ENCODE assay signal across 35 mouse cellular contexts in the genomic region with DNA sequence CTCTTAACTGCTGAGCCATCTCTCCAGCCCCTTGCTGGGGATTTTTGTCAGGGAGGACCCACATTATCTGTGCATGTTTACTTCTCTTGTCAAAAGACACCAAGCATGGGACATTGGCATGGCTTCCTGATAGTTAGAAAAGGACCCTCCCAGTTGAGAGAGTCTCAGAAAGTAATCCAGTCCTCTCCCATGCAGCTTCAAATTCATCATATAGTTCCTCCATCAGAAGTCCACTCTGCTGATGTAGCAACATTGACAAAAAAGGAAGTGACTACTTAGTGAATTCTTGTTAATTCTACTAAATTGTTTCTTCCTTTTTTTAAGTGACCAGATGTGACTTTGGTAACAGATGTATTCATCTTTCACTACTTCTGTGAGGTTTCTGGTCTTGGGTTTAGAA. TPM values are rescaled to one million over a fixed set of nuclear protein-coding genes. Genes with fewer than 3 reads are reported as not detected.
DNase-seq lines count a peak whose midpoint lies in the region; ATAC-seq and TF ChIP-seq lines count a peak whose summit lies in the region.
"Had no signal": no experiment of that assay in that cellular context is flagged by ENCODE, and none has a peak within 500 bp of the region (broad histone marks: within the 10 kb centered on the region; RNA-seq: fewer than 3 reads in every experiment).

No protein-coding gene starts in this region.

- no peaks in the 10 kb centered on the region for H3K27me3 ChIP-seq in lung, postnatal 0 days (replicated peaks; ENCODE audit: insufficient read depth, low read length)
- no peaks in the 10 kb centered on the region for H3K27me3 ChIP-seq in midbrain, embryonic 14.5 days (ENCODE audit: control insufficient read depth, insufficient read depth, low read length)
- H3K27me3 ChIP-seq: embryonic facial prominence, embryonic 15.5 days; forebrain, embryonic 12.5 days; kidney, embryonic 15.5 days; limb, embryonic 13.5 days; midbrain, embryonic 12.5 days; Patski had no signal

- no peak overlapping the region for H3K4me3 ChIP-seq in lung, postnatal 0 days (ENCODE audit: low read depth, low read length)
- no peak overlapping the region for H3K4me3 ChIP-seq in midbrain, embryonic 14.5 days (replicated peaks; ENCODE audit: low read depth, low read length)
- H3K4me3 ChIP-seq: embryonic facial prominence, embryonic 10.5 days; embryonic facial prominence, embryonic 15.5 days; forebrain, embryonic 12.5 days; kidney, embryonic 15.5 days; layer of hippocampus, adult 2 months; limb, embryonic 13.5 days; liver, embryonic 13.5 days; megakaryocyte, embryonic 14.5 days; midbrain, embryonic 12.5 days had no signal

- no peaks in the 10 kb centered on the region for H3K9me3 ChIP-seq in lung, postnatal 0 days (ENCODE audit: low read length)
- H3K9me3 ChIP-seq in midbrain, embryonic 14.5 days (ENCODE audit: control insufficient read depth, low read length), result no peaks in the 10 kb centered on the region
- H3K9me3 ChIP-seq: embryonic facial prominence, embryonic 10.5 days; embryonic facial prominence, embryonic 15.5 days; forebrain, embryonic 12.5 days; kidney, embryonic 15.5 days; limb, embryonic 13.5 days; liver, embryonic 13.5 days; megakaryocyte, embryonic 14.5 days; midbrain, embryonic 12.5 days had no signal

- TF ChIP-seq EP300 in lung, postnatal 0 days (IDR thresholded peaks at IDR 0.05), result no peak

- no peaks in the 10 kb centered on the region for H3K36me3 ChIP-seq in lung, postnatal 0 days (ENCODE audit: insufficient read depth, low read length)
- no peaks in the 10 kb centered on the region for H3K36me3 ChIP-seq in midbrain, embryonic 14.5 days (ENCODE audit: control insufficient read depth, insufficient read depth, low read length)
- H3K36me3 ChIP-seq: embryonic facial prominence, embryonic 10.5 days; embryonic facial prominence, embryonic 15.5 days; forebrain, embryonic 12.5 days; kidney, embryonic 15.5 days; limb, embryonic 13.5 days; liver, embryonic 13.5 days; midbrain, embryonic 12.5 days had no signal

- no peak overlapping the region for H3K9ac ChIP-seq in lung, postnatal 0 days (replicated peaks; ENCODE audit: low read depth)
- no peak overlapping the region for H3K9ac ChIP-seq in midbrain, embryonic 14.5 days (replicated peaks; ENCODE audit: low read length)
- H3K9ac ChIP-seq: embryonic facial prominence, embryonic 15.5 days; forebrain, embryonic 12.5 days; forebrain, postnatal 0 days; kidney, embryonic 15.5 days; limb, embryonic 13.5 days; liver, embryonic 13.5 days; midbrain, embryonic 12.5 days had no signal

- H3K4me1 ChIP-seq in lung, postnatal 0 days (ENCODE audit: insufficient read depth, low read depth, low read length), result no peaks in the 10 kb centered on the region
- 0 out of 2 replicates have a peak, but pooled peaks cover 4% of the 10 kb centered on the region for H3K4me1 ChIP-seq in midbrain, embryonic 14.5 days (ENCODE audit: control insufficient read depth, insufficient read depth, low read length)
- H3K4me1 ChIP-seq: embryonic facial prominence, embryonic 15.5 days had no signal

- H3K27ac ChIP-seq in lung, postnatal 0 days (ENCODE audit: low read length), result no peak overlapping the region
- no peak overlapping the region for H3K27ac ChIP-seq in midbrain, embryonic 14.5 days (replicated peaks; ENCODE audit: low read depth, low read length)
- H3K27ac ChIP-seq: embryonic facial prominence, embryonic 10.5 days; embryonic facial prominence, embryonic 15.5 days; forebrain, embryonic 12.5 days; kidney, embryonic 15.5 days; layer of hippocampus, adult 2 months; limb, embryonic 13.5 days; liver, embryonic 13.5 days; midbrain, embryonic 12.5 days; stomach, postnatal 0 days had no signal

- no peak for TF ChIP-seq CTCF in lung, postnatal 0 days (IDR thresholded peaks at IDR 0.05)

- no peak overlapping the region for H3K4me2 ChIP-seq in lung, postnatal 0 days (replicated peaks; ENCODE audit: low read depth, low read length)
- no peak overlapping the region for H3K4me2 ChIP-seq in midbrain, embryonic 14.5 days (ENCODE audit: low read length)
- H3K4me2 ChIP-seq: embryonic facial prominence, embryonic 15.5 days; forebrain, embryonic 12.5 days; heart, embryonic 11.5 days; kidney, embryonic 15.5 days; limb, embryonic 13.5 days; liver, embryonic 13.5 days; midbrain, embryonic 12.5 days had no signal

- ATAC-seq in lung, postnatal 0 days, result no peak
- peak; percentile 51 for ATAC-seq in common myeloid progenitor, adult 5-6 weeks (replicated peaks; ENCODE audit: low read depth, poor library complexity, severe bottlenecking)
- ATAC-seq in megakaryocyte progenitor cell, adult 5-6 weeks (replicated peaks; ENCODE audit: poor library complexity), result peak; percentile 70
- ATAC-seq in midbrain, embryonic 14.5 days (ENCODE audit: low FRiP score, low TSS enrichment), result no peak
- ATAC-seq: forebrain, postnatal 0 days; hindbrain, embryonic 16.5 days; Patski had no signal

- DNase-seq in lung, postnatal 0 days (ENCODE audit: low spot score), result peak; percentile 39
- DNase-seq in lung, postnatal 36 days, result no peak
- DNase-seq in midbrain, embryonic 14.5 days, result no peak
- no peak for DNase-seq in spleen, postnatal 14 days (ENCODE audit: low spot score in 2 of 2)
- no peak for DNase-seq in embryo, embryonic 10 days (ENCODE audit: low spot score)
- DNase-seq: adrenal gland, postnatal 14 days; cerebellum, adult 11-12 months; cerebellum, adult 9-11 months; forebrain, postnatal 0 days; gastrocnemius, postnatal 10 days; heart, adult 18-20 months; heart, postnatal 4 days; kidney, adult 18-20 months; kidney, postnatal 25 days; liver, embryonic 13.5 days; lung, adult 18-20 months; lung, postnatal 10 days; retina, postnatal 1 day; right cerebral cortex, postnatal 25 days; thymus, adult 18-20 months; thymus, postnatal 36 days had no signal

RNA-seq across cellular contexts. Expression of gene Dse, which starts 2.4 kb away (rescaled TPM):
- polyA plus RNA-seq in lung, postnatal 0 days (2015; fragmentation: Nextera tagmentation; extraction: Ambion mirVana), result 15.4 and 17.0 TPM in 2 replicates
- total RNA-seq in common myeloid progenitor, adult 5-6 weeks (2017), result 0.87 and 1.9 TPM in 2 replicates
- 1.1 and 1.3 TPM in 2 replicates for total RNA-seq in megakaryocyte progenitor cell, adult 5-6 weeks (2015)
- 0.79 and 0.91 TPM in 2 replicates for total RNA-seq in megakaryocyte progenitor cell, adult 5-6 weeks (2017)
- 3.0 and 9.4 TPM in 2 replicates for polyA plus RNA-seq in midbrain, embryonic 14.5 days (2014; fragmentation: Nextera tagmentation; extraction: Ambion mirVana)

Comparison
In these comparisons a context has a peak if more than half of its experiments do, and no peak if none do; other contexts are left out.
1. ATAC-seq: peak in common myeloid progenitor, adult 5-6 weeks (single experiment) and megakaryocyte progenitor cell, adult 5-6 weeks (single experiment); none in lung, postnatal 0 days (single experiment) and midbrain, embryonic 14.5 days (single experiment).